Comparison of ENCODE assay signal across 21 mouse cellular contexts in the genomic region with DNA sequence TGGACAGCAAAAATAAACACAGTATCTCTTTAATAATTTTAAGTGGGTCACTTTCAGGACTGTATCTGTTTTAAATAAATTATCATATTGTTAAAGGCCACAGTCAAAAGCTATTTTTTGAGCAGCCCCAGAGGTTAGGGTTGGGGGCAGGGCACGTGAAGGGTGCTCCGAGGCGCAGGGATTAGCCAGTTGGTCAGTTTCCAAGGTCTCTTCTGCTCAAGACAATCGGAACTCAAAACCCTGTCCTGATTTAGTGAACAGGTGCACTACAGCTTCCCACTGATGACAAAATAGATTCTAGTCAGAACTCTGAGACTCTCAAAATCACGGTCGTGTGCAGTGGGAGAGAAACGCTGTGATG.
DNase-seq lines count a peak whose midpoint lies in the region; ATAC-seq and TF ChIP-seq lines count a peak whose summit lies in the region.
"Had no signal": no experiment of that assay in that cellular context is flagged by ENCODE, and none has a peak within 500 bp of the region (broad histone marks: within the 10 kb centered on the region; RNA-seq: fewer than 3 reads in every experiment).

No protein-coding gene starts in this region.

- no peak for ATAC-seq in hindbrain, embryonic 11.5 days (ENCODE audit: low FRiP score)
- ATAC-seq in forebrain, postnatal 0 days: peak; percentile 23; the same call in 1 of the 2 replicates
- no peak for ATAC-seq in midbrain, embryonic 16.5 days
- ATAC-seq in stomach, postnatal 0 days (ENCODE audit: low FRiP score, low TSS enrichment): no peak
- ATAC-seq in monocyte, adult 5-6 weeks (replicated peaks; ENCODE audit: insufficient number of reproducible peaks, low FRiP score, low TSS enrichment, poor library complexity, severe bottlenecking): no peak
- ATAC-seq: activated CD4-positive, CD25-positive, alpha-beta regulatory T cell, adult 4 months; intestine, postnatal 0 days; liver, postnatal 0 days; lung, postnatal 0 days had no signal

- H3K27ac ChIP-seq in hindbrain, embryonic 10.5 days: 0 out of 2 replicates have a peak overlapping the region, but pooled peaks have one; percentile 41
- no peak overlapping the region for H3K27ac ChIP-seq in hindbrain, embryonic 11.5 days (ENCODE audit: low read depth, low read length)
- H3K27ac ChIP-seq in forebrain, postnatal 0 days (ENCODE audit: low read depth, low read length): no peak overlapping the region
- no peak overlapping the region for H3K27ac ChIP-seq in midbrain, embryonic 16.5 days (ENCODE audit: low read length)
- no peak overlapping the region for H3K27ac ChIP-seq in stomach, postnatal 0 days (replicated peaks)
- H3K27ac ChIP-seq: kidney, embryonic 15.5 days had no signal

- H3K4me1 ChIP-seq in hindbrain, embryonic 10.5 days (replicated peaks): peaks cover 42% of the 10 kb centered on the region
- H3K4me1 ChIP-seq in hindbrain, embryonic 11.5 days (replicated peaks; ENCODE audit: control insufficient read depth, insufficient read depth, low read length): peaks cover 3% of the 10 kb centered on the region; the same call in 1 of the 2 replicates
- H3K4me1 ChIP-seq in forebrain, postnatal 0 days (ENCODE audit: insufficient read depth): peaks cover 4% of the 10 kb centered on the region
- H3K4me1 ChIP-seq in midbrain, embryonic 16.5 days (ENCODE audit: control insufficient read depth, insufficient read depth, low read length): peaks cover 22% of the 10 kb centered on the region
- no peaks in the 10 kb centered on the region for H3K4me1 ChIP-seq in stomach, postnatal 0 days (replicated peaks; ENCODE audit: control insufficient read depth, insufficient read depth)

- H3K9ac ChIP-seq in hindbrain, embryonic 11.5 days (ENCODE audit: low read depth, low read length): no peak overlapping the region
- no peak overlapping the region for H3K9ac ChIP-seq in forebrain, postnatal 0 days
- no peak overlapping the region for H3K9ac ChIP-seq in midbrain, embryonic 16.5 days (ENCODE audit: low read depth, low read length)
- H3K9ac ChIP-seq in stomach, postnatal 0 days (ENCODE audit: low read length): no peak overlapping the region
- H3K9ac ChIP-seq: kidney, embryonic 15.5 days; liver, postnatal 0 days had no signal

- DNase-seq in hindbrain, embryonic 10.5 days (ENCODE audit: low spot score): no peak
- DNase-seq in hindbrain, embryonic 11.5 days (ENCODE audit: low spot score): no peak
- peak; percentile 68 for DNase-seq in retina, postnatal 1 day
- no peak for DNase-seq in retina, embryonic 14.5 days (ENCODE audit: low spot score)
- DNase-seq in forebrain, postnatal 0 days: no peak
- no peak for DNase-seq in stomach, postnatal 0 days (ENCODE audit: low spot score)
- DNase-seq: adrenal gland, adult 8-10 months; cerebellum, adult 18-20 months; cerebellum, postnatal 36 days; kidney, postnatal 4 days; liver, postnatal 0 days; right cerebral cortex, postnatal 14 days; spleen, adult 18-20 months; thymus, postnatal 14 days had no signal

- no peak for TF ChIP-seq CTCF in forebrain, postnatal 0 days (IDR thresholded peaks at IDR 0.05; ENCODE audit: low read depth)
- TF ChIP-seq CTCF in stomach, postnatal 0 days (IDR thresholded peaks at IDR 0.05; ENCODE audit: low read depth): no peak

- no peak for TF ChIP-seq EP300 in stomach, postnatal 0 days (optimal IDR thresholded peaks at IDR 0.05)

- H3K36me3 ChIP-seq in hindbrain, embryonic 10.5 days: no peaks in the 10 kb centered on the region
- no peaks in the 10 kb centered on the region for H3K36me3 ChIP-seq in hindbrain, embryonic 11.5 days (ENCODE audit: control insufficient read depth, insufficient read depth, low read length)
- no peaks in the 10 kb centered on the region for H3K36me3 ChIP-seq in forebrain, postnatal 0 days (ENCODE audit: insufficient read depth)
- no peaks in the 10 kb centered on the region for H3K36me3 ChIP-seq in midbrain, embryonic 16.5 days (ENCODE audit: control insufficient read depth, insufficient read depth, low read length)
- no peaks in the 10 kb centered on the region for H3K36me3 ChIP-seq in stomach, postnatal 0 days (ENCODE audit: control insufficient read depth, insufficient read depth, low read length)
- H3K36me3 ChIP-seq: kidney, embryonic 15.5 days had no signal

- peaks cover 52% of the 10 kb centered on the region for H3K27me3 ChIP-seq in hindbrain, embryonic 10.5 days (ENCODE audit: insufficient read depth, poor library complexity, severe bottlenecking)
- no peaks in the 10 kb centered on the region for H3K27me3 ChIP-seq in hindbrain, embryonic 11.5 days (ENCODE audit: control insufficient read depth, insufficient read depth, low read length)
- no peaks in the 10 kb centered on the region for H3K27me3 ChIP-seq in forebrain, postnatal 0 days (ENCODE audit: insufficient read depth, low read length)
- no peaks in the 10 kb centered on the region; the same call in 1 of the 2 replicates for H3K27me3 ChIP-seq in midbrain, embryonic 16.5 days (ENCODE audit: control insufficient read depth, insufficient read depth, low read depth, low read length)
- H3K27me3 ChIP-seq in stomach, postnatal 0 days (ENCODE audit: control insufficient read depth, insufficient read depth, low read length): no peaks in the 10 kb centered on the region

- 48% methylated on average over 7 of the region's 7 CpGs for WGBS in hindbrain, embryonic 10.5 days
- 42% methylated on average over 7 of the region's 7 CpGs for WGBS in hindbrain, embryonic 11.5 days
- WGBS in forebrain, postnatal 0 days: 12% methylated on average over 7 of the region's 7 CpGs
- WGBS in midbrain, embryonic 16.5 days: 15% methylated on average over 7 of the region's 7 CpGs
- 62% methylated on average over 7 of the region's 7 CpGs for WGBS in stomach, postnatal 0 days

- H3K4me2 ChIP-seq in hindbrain, embryonic 11.5 days (replicated peaks; ENCODE audit: low read depth, low read length): no peak overlapping the region
- no peak overlapping the region for H3K4me2 ChIP-seq in forebrain, postnatal 0 days (ENCODE audit: low read depth)
- peak overlapping the region; percentile 36; the same call in 1 of the 2 replicates for H3K4me2 ChIP-seq in midbrain, embryonic 16.5 days (ENCODE audit: low read length)
- no peak overlapping the region for H3K4me2 ChIP-seq in stomach, postnatal 0 days (replicated peaks; ENCODE audit: low read depth)
- H3K4me2 ChIP-seq: liver, embryonic 11.5 days had no signal

- H3K4me3 ChIP-seq in hindbrain, embryonic 10.5 days: no peak overlapping the region
- H3K4me3 ChIP-seq in hindbrain, embryonic 11.5 days (ENCODE audit: low read depth, low read length): no peak overlapping the region
- no peak overlapping the region for H3K4me3 ChIP-seq in forebrain, postnatal 0 days (ENCODE audit: low read depth, low read length)
- no peak overlapping the region for H3K4me3 ChIP-seq in midbrain, embryonic 16.5 days (ENCODE audit: low read depth, low read length)
- no peak overlapping the region for H3K4me3 ChIP-seq in stomach, postnatal 0 days (ENCODE audit: low read depth, low read length)
- H3K4me3 ChIP-seq: kidney, embryonic 15.5 days had no signal

- H3K9me3 ChIP-seq in hindbrain, embryonic 10.5 days: no peaks in the 10 kb centered on the region
- H3K9me3 ChIP-seq in hindbrain, embryonic 11.5 days (ENCODE audit: control insufficient read depth, low read length): no peaks in the 10 kb centered on the region
- no peaks in the 10 kb centered on the region for H3K9me3 ChIP-seq in forebrain, postnatal 0 days (ENCODE audit: low read length)
- no peaks in the 10 kb centered on the region for H3K9me3 ChIP-seq in midbrain, embryonic 16.5 days (replicated peaks; ENCODE audit: control insufficient read depth, low read length, poor library complexity, severe bottlenecking)
- H3K9me3 ChIP-seq in stomach, postnatal 0 days (ENCODE audit: control insufficient read depth, low read length): no peaks in the 10 kb centered on the region
- H3K9me3 ChIP-seq: kidney, embryonic 15.5 days had no signal
